Mouse (Mus musculus) kidney, embryonic 16.5 days (tissue): ENCODE data around the gene Man2b1. TPM values are rescaled to one million over a fixed set of nuclear protein-coding genes. Genes with fewer than 3 reads are reported as not detected.
"Not testable (repeated sequence)": the region's sequence is repeated elsewhere in the genome, so short reads cannot be mapped to it uniquely, and the experiment has no call there.

Experiments used
- ATAC-seq: fragments of 200-750 bp; cut with Nextera tagmentation; 2 replicates; pipeline ENCODE4 v1.8.0; 2017; ENCODE audit warnings: moderate TSS enrichment; ENCODE audit not compliant: low FRiP score, low TSS enrichment
- H3K27ac ChIP-seq: fragments of 300-500 bp; sonication (generic); 2 replicates; pipeline ENCODE4 v1.5.1; 2014; ENCODE audit warnings: low read length
- H3K27me3 ChIP-seq: fragments of 300-500 bp; sonication (generic); 2 replicates; pipeline ENCODE4 v1.6.1; 2014; ENCODE audit warnings: low read length, control low read depth, mixed read lengths; ENCODE audit not compliant: insufficient read depth
- H3K36me3 ChIP-seq: fragments of 300-500 bp; sonication (generic); 2 replicates; pipeline ENCODE4 v1.6.1; 2014; ENCODE audit warnings: low read length, control low read depth, mixed read lengths; ENCODE audit not compliant: insufficient read depth
- H3K4me1 ChIP-seq: fragments of 300-500 bp; sonication (generic); 2 replicates; pipeline ENCODE4 v1.6.1; 2014; ENCODE audit warnings: low read length, control low read depth, mixed read lengths; ENCODE audit not compliant: insufficient read depth
- H3K4me2 ChIP-seq: fragments of 300-500 bp; sonication (generic); replicated peaks from 2 replicates; pipeline ENCODE4 v1.6.1; 2014; ENCODE audit warnings: low read depth, low read length
- H3K4me3 ChIP-seq: fragments of 300-500 bp; sonication (generic); 2 replicates; pipeline ENCODE4 v1.5.1; 2014; ENCODE audit warnings: mild to moderate bottlenecking, low read length
- H3K9ac ChIP-seq: fragments of 300-500 bp; sonication (generic); replicated peaks from 2 replicates; pipeline ENCODE4 v1.6.1; 2014; ENCODE audit warnings: low read length
- H3K9me3 ChIP-seq: fragments of 300-500 bp; sonication (generic); 2 replicates; pipeline ENCODE4 v1.6.1; 2016; ENCODE audit warnings: low read length, control low read depth
- WGBS: fragments of 180-500 bp; shearing (Covaris S2); extraction: QIAGEN DNeasy Blood & Tissue Kit; methylation state at CpG from one replicate; pipeline ENCODE4 v1.1.7; 2014; 5-methylcytosine and 5-hydroxymethylcytosine counted together
- polyA plus RNA-seq: library from polyadenylated mRNA; unstranded; fragments of >200 nt; fragmentation: Nextera tagmentation; extraction: Ambion mirVana; gene quantifications from 2 replicates; pipeline ENCODE4 v1.2.1, GENCODE M21; 2015

Gene Man2b1
- polyA plus RNA-seq, 1 experiment from 2014 or later = 46.9 TPM

- H3K9ac ChIP-seq = no peak overlapping the region
- ATAC-seq = no peak
- no peak overlapping the region for H3K4me2 ChIP-seq
- H3K27ac ChIP-seq = no peak overlapping the region
- no peaks in the 10 kb centered on the region for H3K27me3 ChIP-seq
- WGBS = 95% methylated on average over 10 of the region's 10 CpGs
- peaks cover 4% of the 10 kb centered on the region; the same call in 1 of the 2 replicates for H3K9me3 ChIP-seq
- peaks cover 38% of the 10 kb centered on the region for H3K36me3 ChIP-seq
- no peak overlapping the region for H3K4me3 ChIP-seq
- no peaks in the 10 kb centered on the region for H3K4me1 ChIP-seq
These were observed 30.2 kb downstream of the Man2b1 start for GRCm38 (mm10) chr8:85113241-85113640.

- WGBS = 80% methylated on average over 4 of the region's 4 CpGs
- ATAC-seq = no peak
These were observed 32.4 kb downstream of the Man2b1 start for GRCm38 (mm10) chr8:85115501-85115900.

GRCm38 (mm10) chr8:85116984-85117383 is 33.9 kb downstream of the Man2b1 start:
- Histone ChIP-seq H3K9ac (no peak overlapping the region), H3K9me3 (0 out of 2 replicates have a peak, but pooled peaks cover under 1% of the 10 kb centered on the region), H3K36me3 (peaks cover 5% of the 10 kb centered on the region), H3K27me3 (no peaks in the 10 kb centered on the region), H3K4me2 (no peak overlapping the region), H3K4me3 (no peak overlapping the region), H3K4me1 (peaks cover 3% of the 10 kb centered on the region; the same call in 1 of the 2 replicates), H3K27ac (no peak overlapping the region)
- WGBS = 92% methylated on average over 7 of the region's 7 CpGs
- no peak for ATAC-seq

More at GRCm38 (mm10) chr8:85115501-85115900, 32.4 kb downstream of the Man2b1 start:
- Histone ChIP-seq H3K36me3 (peaks cover 19% of the 10 kb centered on the region), H3K4me3 (no peak overlapping the region), H3K9ac (no peak overlapping the region), H3K4me2 (no peak overlapping the region), H3K27ac (no peak overlapping the region), H3K4me1 (peaks cover 3% of the 10 kb centered on the region; the same call in 1 of the 2 replicates), H3K9me3 (peaks cover 4% of the 10 kb centered on the region; the same call in 1 of the 2 replicates), H3K27me3 (no peaks in the 10 kb centered on the region)

- Histone ChIP-seq H3K4me3 (peak overlapping the region; percentile 72), H3K4me2 (peak overlapping the region; percentile 77), H3K27me3 (no peaks in the 10 kb centered on the region), H3K9ac (peak overlapping the region; percentile 73), H3K27ac (peak overlapping the region; percentile 74), H3K4me1 (peaks cover 3% of the 10 kb centered on the region; the same call in 1 of the 2 replicates), H3K36me3 (no peaks in the 10 kb centered on the region), H3K9me3 (no peaks in the 10 kb centered on the region; the same call in 1 of the 2 replicates)
- peak; percentile 97 for ATAC-seq
- 7% methylated on average over 37 of the region's 37 CpGs for WGBS
These were observed 36.2 kb downstream of the Man2b1 start for GRCm38 (mm10) chr8:85119052-85119981.

GRCm38 (mm10) chr8:85120251-85120650 is 37.2 kb downstream of the Man2b1 start:
- H3K36me3 ChIP-seq, H3K27ac ChIP-seq, H3K27me3 ChIP-seq, H3K4me1 ChIP-seq, H3K9me3 ChIP-seq, H3K9ac ChIP-seq, ATAC-seq, H3K4me2 ChIP-seq, H3K4me3 ChIP-seq: not testable (repeated sequence)
- 82% methylated on average over 5 of the region's 5 CpGs for WGBS

GRCm38 (mm10) chr8:85122995-85123394 is 39.9 kb downstream of the Man2b1 start, which contains the start of gene Zfp791:
Zfp791 (minus strand) TSS chr8:85123095.
- WGBS = 72% methylated on average over 3 of the region's 3 CpGs
- Histone ChIP-seq H3K36me3 (no peaks in the 10 kb centered on the region), H3K4me2 (no peak within 1 kb of the TSS), H3K4me1 (peaks cover 3% of the 10 kb centered on the region; the same call in 1 of the 2 replicates), H3K27me3 (no peaks in the 10 kb centered on the region), H3K4me3 (no peak within 1 kb of the TSS), H3K9ac (no peak within 1 kb of the TSS), H3K9me3 (no peaks in the 10 kb centered on the region; the same call in 1 of the 2 replicates), H3K27ac (no peak within 1 kb of the TSS)
- ATAC-seq = no peak

GRCm38 (mm10) chr8:85123691-85124090 is 40.6 kb downstream of the Man2b1 start:
- no peak overlapping the region for H3K27ac ChIP-seq
- H3K9ac ChIP-seq = no peak overlapping the region
- no peak overlapping the region for H3K4me3 ChIP-seq
- no peak overlapping the region for H3K4me2 ChIP-seq
- H3K27me3 ChIP-seq = no peaks in the 10 kb centered on the region
- ATAC-seq = no peak
- no peaks in the 10 kb centered on the region for H3K36me3 ChIP-seq
- peaks cover 3% of the 10 kb centered on the region; the same call in 1 of the 2 replicates for H3K4me1 ChIP-seq
- no peaks in the 10 kb centered on the region; the same call in 1 of the 2 replicates for H3K9me3 ChIP-seq
- 94% methylated on average over 8 of the region's 8 CpGs for WGBS

GRCm38 (mm10) chr8:85132335-85132734 is 49.3 kb downstream of the Man2b1 start:
- WGBS = 93% methylated on average over 1 of the region's 1 CpGs
- no peaks in the 10 kb centered on the region for H3K4me1 ChIP-seq
- H3K9ac ChIP-seq = no peak overlapping the region
- no peak overlapping the region for H3K27ac ChIP-seq
- H3K27me3 ChIP-seq = no peaks in the 10 kb centered on the region; the same call in 1 of the 2 replicates
- H3K9me3 ChIP-seq = no peaks in the 10 kb centered on the region
- H3K4me3 ChIP-seq = no peak overlapping the region
- H3K36me3 ChIP-seq = no peaks in the 10 kb centered on the region
- H3K4me2 ChIP-seq = no peak overlapping the region
- ATAC-seq = no peak

- WGBS = 97% methylated on average over 2 of the region's 2 CpGs
These were observed 52.6 kb downstream of the Man2b1 start for GRCm38 (mm10) chr8:85135690-85136089.

GRCm38 (mm10) chr8:85142516-85142915 is 59.4 kb downstream of the Man2b1 start:
- Histone ChIP-seq H3K27ac (no peak overlapping the region), H3K36me3 (no peaks in the 10 kb centered on the region), H3K4me3 (no peak overlapping the region), H3K4me2 (no peak overlapping the region), H3K9ac (no peak overlapping the region), H3K4me1 (no peaks in the 10 kb centered on the region), H3K9me3 (peaks cover 10% of the 10 kb centered on the region), H3K27me3 (no peaks in the 10 kb centered on the region)
- WGBS = 92% methylated on average over 4 of the region's 4 CpGs
- no peak for ATAC-seq

More at GRCm38 (mm10) chr8:85135690-85136089, 52.6 kb downstream of the Man2b1 start:
- H3K27me3 ChIP-seq, ATAC-seq, H3K4me2 ChIP-seq, H3K36me3 ChIP-seq, H3K9ac ChIP-seq, H3K27ac ChIP-seq, H3K4me1 ChIP-seq, H3K4me3 ChIP-seq, H3K9me3 ChIP-seq: not testable (repeated sequence)
